ENCODE assay signal across 14 mouse cellular contexts in genomic region chr11:32404708-32405107, GRCm38 (mm10). TPM values are rescaled to one million over a fixed set of nuclear protein-coding genes. Genes with fewer than 3 reads are reported as not detected.
A peak's percentile ranks its signal among the peaks of the same experiment; 100 is the strongest.
DNase-seq lines count a peak whose midpoint lies in the region; ATAC-seq lines count a peak whose summit lies in the region.
"Had no signal": no experiment of that assay in that cellular context is flagged by ENCODE, and none has a peak within 500 bp of the region (broad histone marks: within the 10 kb centered on the region; RNA-seq: fewer than 3 reads in every experiment).

No protein-coding gene starts in this region.

- H3K27me3 ChIP-seq in hindbrain, embryonic 14.5 days (ENCODE audit: control insufficient read depth, insufficient read depth, low read length) = no peaks in the 10 kb centered on the region
- no peaks in the 10 kb centered on the region for H3K27me3 ChIP-seq in hindbrain, embryonic 12.5 days
- no peaks in the 10 kb centered on the region for H3K27me3 ChIP-seq in neural tube, embryonic 13.5 days
- H3K27me3 ChIP-seq: limb, embryonic 13.5 days had no signal

- no peak overlapping the region for H3K9ac ChIP-seq in hindbrain, embryonic 14.5 days
- H3K9ac ChIP-seq in hindbrain, embryonic 12.5 days = no peak overlapping the region
- no peak overlapping the region for H3K9ac ChIP-seq in neural tube, embryonic 13.5 days
- H3K9ac ChIP-seq: limb, embryonic 13.5 days; lung, embryonic 14.5 days had no signal

- 85% methylated on average over 3 of the region's 3 CpGs for WGBS in hindbrain, embryonic 14.5 days
- WGBS in hindbrain, embryonic 12.5 days = 94% methylated on average over 3 of the region's 3 CpGs
- 76% methylated on average over 3 of the region's 3 CpGs for WGBS in neural tube, embryonic 13.5 days

- H3K9me3 ChIP-seq in hindbrain, embryonic 14.5 days (ENCODE audit: control insufficient read depth, low read length) = no peaks in the 10 kb centered on the region
- no peaks in the 10 kb centered on the region for H3K9me3 ChIP-seq in hindbrain, embryonic 12.5 days (replicated peaks)
- no peaks in the 10 kb centered on the region for H3K9me3 ChIP-seq in neural tube, embryonic 13.5 days
- H3K9me3 ChIP-seq: limb, embryonic 13.5 days had no signal

- peak overlapping the region; percentile 57; the same call in 1 of the 2 replicates for H3K27ac ChIP-seq in hindbrain, embryonic 14.5 days
- H3K27ac ChIP-seq in hindbrain, embryonic 12.5 days = no peak overlapping the region
- H3K27ac ChIP-seq in neural tube, embryonic 13.5 days (replicated peaks) = 0 out of 2 replicates have a peak overlapping the region, but pooled peaks have one; percentile 19
- H3K27ac ChIP-seq: limb, embryonic 13.5 days had no signal

- no peak for ATAC-seq in hindbrain, embryonic 14.5 days (ENCODE audit: low FRiP score)
- no peak for ATAC-seq in hindbrain, embryonic 12.5 days (ENCODE audit: low FRiP score)
- ATAC-seq in neural tube, embryonic 13.5 days (ENCODE audit: low read depth) = no peak

- no peak overlapping the region for H3K4me2 ChIP-seq in hindbrain, embryonic 14.5 days (replicated peaks)
- no peak overlapping the region for H3K4me2 ChIP-seq in hindbrain, embryonic 12.5 days (replicated peaks)
- H3K4me2 ChIP-seq in neural tube, embryonic 13.5 days = no peak overlapping the region
- H3K4me2 ChIP-seq: limb, embryonic 13.5 days; lung, embryonic 14.5 days had no signal

- DNase-seq in hindbrain, embryonic 14.5 days (ENCODE audit: low spot score) = no peak
- DNase-seq in neural tube, embryonic 10.5 days (ENCODE audit: extremely low spot score, low spot score) = no peak
- peak; percentile 38 for DNase-seq in kidney, postnatal 14 days
- DNase-seq in natural killer cell, adult 2 months (ENCODE audit: low spot score in 2 of 2) = no peak
- no peak for DNase-seq in testis, postnatal 14 days (ENCODE audit: low spot score)
- DNase-seq: cerebellum, adult 11 months; heart, adult 18-20 months; layer of hippocampus, postnatal 36 days; lung, embryonic 14.5 days; right cerebral cortex, postnatal 4 days; thymus, postnatal 14 days had no signal

- H3K4me3 ChIP-seq in hindbrain, embryonic 14.5 days (replicated peaks; ENCODE audit: low read length) = no peak overlapping the region
- H3K4me3 ChIP-seq in hindbrain, embryonic 12.5 days = no peak overlapping the region
- no peak overlapping the region for H3K4me3 ChIP-seq in neural tube, embryonic 13.5 days
- H3K4me3 ChIP-seq: limb, embryonic 13.5 days had no signal

- no peaks in the 10 kb centered on the region for H3K4me1 ChIP-seq in hindbrain, embryonic 14.5 days (replicated peaks; ENCODE audit: control insufficient read depth, insufficient read depth, low read length)
- H3K4me1 ChIP-seq in hindbrain, embryonic 12.5 days = peaks cover 8% of the 10 kb centered on the region
- peaks cover 10% of the 10 kb centered on the region for H3K4me1 ChIP-seq in neural tube, embryonic 13.5 days (replicated peaks)

- H3K36me3 ChIP-seq in hindbrain, embryonic 14.5 days (replicated peaks; ENCODE audit: control insufficient read depth, insufficient read depth) = peaks cover 52% of the 10 kb centered on the region
- peaks cover 47% of the 10 kb centered on the region for H3K36me3 ChIP-seq in hindbrain, embryonic 12.5 days
- peaks cover 66% of the 10 kb centered on the region for H3K36me3 ChIP-seq in neural tube, embryonic 13.5 days

RNA-seq across cellular contexts. Expression of gene Ubtd2, which starts 50.5 kb away (rescaled TPM):
- 53.7 and 55.9 TPM in 2 replicates for polyA plus RNA-seq in hindbrain, embryonic 14.5 days (2014; fragmentation: Nextera tagmentation; extraction: Ambion mirVana)
- polyA plus RNA-seq in hindbrain, embryonic 12.5 days (2016; fragmentation: Nextera tagmentation; extraction: Ambion mirVana) = 64.4 and 71.9 TPM in 2 replicates
- 46.8 and 54.8 TPM in 2 replicates for polyA plus RNA-seq in neural tube, embryonic 13.5 days (2015; fragmentation: Nextera tagmentation; extraction: Ambion mirVana)

RNA-seq across cellular contexts. Expression of gene Sh3pxd2b, which starts 57.1 kb away (rescaled TPM):
- polyA plus RNA-seq in hindbrain, embryonic 14.5 days (2014; fragmentation: Nextera tagmentation; extraction: Ambion mirVana) = 21.8 and 23.4 TPM in 2 replicates
- polyA plus RNA-seq in hindbrain, embryonic 12.5 days (2016; fragmentation: Nextera tagmentation; extraction: Ambion mirVana) = 29.5 and 31.7 TPM in 2 replicates
- polyA plus RNA-seq in neural tube, embryonic 13.5 days (2015; fragmentation: Nextera tagmentation; extraction: Ambion mirVana) = 20.0 and 20.2 TPM in 2 replicates
